Mouse (Mus musculus) CD4-positive helper T cell, adult 2 months (primary cell): ENCODE measurements around the gene Ankub1.

Experiments used
- DNase-seq: peaks from one replicate; pipeline ENCODE4 v3.0.0-alpha.2; 2012; ENCODE audit warnings: low read depth, missing footprints, low spot score

Ankub1 gene

DNA sequence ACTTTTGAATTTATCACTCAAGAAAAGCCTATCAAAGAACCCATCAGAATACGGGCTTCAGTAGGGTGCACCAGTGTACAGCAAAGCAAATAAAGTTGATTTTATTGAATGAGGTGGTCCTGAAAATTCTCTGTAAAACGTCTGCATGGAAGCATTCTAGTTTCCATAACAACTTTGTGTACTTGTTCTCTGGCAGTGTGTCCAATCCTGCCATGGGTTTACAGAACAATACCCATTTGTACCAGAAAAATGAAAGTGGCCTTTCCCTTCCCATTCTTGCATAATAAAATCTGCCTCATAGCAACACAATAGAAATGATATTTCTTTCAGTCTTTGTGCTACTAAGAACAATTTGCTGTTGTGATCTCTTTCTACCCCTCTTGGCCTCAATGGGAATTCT is at the start of gene Ankub1:
Gene Ankub1, minus strand, starts transcription at position 81 of the 400 bp plus-strand sequence.
- DNase-seq = no peak

- DNase-seq = no peak
Observed at GRCm38 (mm10) chr3:57739830-57740229, 47.2 kb upstream of the Ankub1 start.

GRCm38 (mm10) chr3:57736419-57737095 is 44.0 kb upstream of the Ankub1 start:
- peak; percentile 17 for DNase-seq

GRCm38 (mm10) chr3:57735511-57736370 is 43.1 kb upstream of the Ankub1 start, which contains the start of gene Rnf13:
TSS of gene Rnf13 (plus strand) at chr3:57736062.
- DNase-seq = peak; percentile 92

DNA sequence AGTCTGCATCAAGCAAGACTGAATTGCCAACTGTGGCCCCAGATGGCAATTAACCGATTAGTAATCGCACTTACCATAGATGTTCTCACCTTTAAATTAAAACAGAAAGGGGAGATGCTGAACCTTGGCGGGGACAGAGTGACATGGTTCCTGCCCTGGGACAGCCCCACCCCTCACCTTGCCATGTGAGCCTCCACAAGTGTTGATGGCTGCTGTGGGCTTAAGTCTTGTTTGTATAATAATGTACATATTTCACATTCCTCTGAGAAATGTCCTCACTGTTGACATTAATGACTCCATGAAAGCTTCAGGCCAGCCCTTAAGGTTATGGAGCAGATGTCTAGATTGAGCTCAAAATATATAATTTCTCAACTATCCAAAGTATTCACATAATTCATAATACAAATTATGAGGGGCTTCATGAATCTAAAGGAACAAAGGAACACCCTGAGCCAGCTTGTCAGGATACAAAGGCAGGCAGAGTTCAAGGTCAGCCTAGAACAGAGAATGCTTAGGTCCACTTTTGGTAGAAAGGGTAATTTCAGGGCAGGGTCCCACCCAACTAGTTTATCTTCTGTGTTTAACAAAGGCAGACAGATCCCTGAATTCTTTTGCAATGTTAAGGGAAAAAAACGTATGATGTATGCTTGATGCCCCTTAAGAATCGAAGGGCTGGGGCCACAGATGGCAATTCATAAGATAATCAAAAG is 39.8 kb upstream of the Ankub1 start:
- DNase-seq = no peak

DNA sequence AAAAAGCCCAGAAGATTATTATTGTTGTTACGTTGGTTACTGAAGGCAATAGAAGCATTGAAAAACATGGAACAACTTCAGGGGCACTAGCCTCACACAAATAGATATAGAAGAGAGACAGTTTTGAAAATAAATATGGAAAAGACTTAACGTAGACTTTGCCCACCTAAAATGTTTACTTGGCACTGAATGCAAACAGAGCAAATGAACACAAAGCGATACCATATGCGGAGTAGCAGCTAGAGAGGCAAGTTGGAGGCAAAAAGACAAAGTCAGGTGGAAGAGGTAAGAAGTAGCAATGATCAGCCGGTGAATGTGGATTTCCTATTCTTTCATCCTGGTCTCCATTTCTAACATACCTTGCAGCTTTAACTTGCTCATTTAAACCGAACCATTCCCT is 21.6 kb upstream of the Ankub1 start:
- no peak for DNase-seq

- DNase-seq = no peak
Observed at GRCm38 (mm10) chr3:57696779-57697178, 4.2 kb upstream of the Ankub1 start.

DNA sequence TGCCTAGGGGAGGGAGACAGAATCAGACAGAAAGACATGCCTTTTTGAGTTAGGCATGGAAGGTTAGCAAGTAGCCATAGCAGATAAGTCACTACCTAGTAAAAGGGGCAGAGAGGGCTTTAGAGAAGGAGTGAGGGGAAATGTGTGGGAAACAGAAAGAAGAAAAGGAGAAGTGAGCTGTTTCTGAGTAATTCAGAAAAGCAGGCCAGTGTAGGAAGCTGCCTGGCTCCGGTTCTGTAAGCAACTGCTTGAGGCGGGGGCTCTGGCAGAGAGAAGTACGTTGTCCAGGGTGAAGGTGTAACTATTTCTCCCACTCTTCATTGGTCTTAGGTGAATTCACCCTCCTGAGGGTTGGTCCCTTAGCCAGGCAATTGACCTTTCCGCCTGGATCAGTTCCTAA is 3.6 kb upstream of the Ankub1 start:
- DNase-seq = no peak

DNA sequence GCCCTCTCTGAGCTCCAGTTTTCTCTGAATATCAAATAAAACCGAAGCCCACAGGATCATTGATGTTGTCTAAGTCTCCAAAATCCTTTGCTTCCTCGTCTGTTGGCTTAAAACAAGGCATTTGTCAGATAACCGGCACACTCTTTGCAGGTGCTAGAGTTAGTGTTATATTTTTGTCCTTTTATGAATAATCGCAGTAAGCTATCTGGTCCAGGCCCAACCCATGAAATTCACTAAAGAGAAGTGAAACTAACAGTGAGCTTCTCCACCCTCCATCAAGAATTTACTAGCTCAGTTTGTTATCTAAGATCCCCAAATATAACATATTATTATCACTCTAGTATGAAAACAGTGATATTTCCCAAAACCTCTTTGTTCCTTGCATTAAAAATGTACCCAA is 827 bp downstream of the Ankub1 start:
- no peak for DNase-seq

GRCm38 (mm10) chr3:57677786-57678185 is 14.8 kb downstream of the Ankub1 start:
- DNase-seq = no peak

GRCm38 (mm10) chr3:57674075-57674474 is 18.5 kb downstream of the Ankub1 start:
- no peak for DNase-seq

DNA sequence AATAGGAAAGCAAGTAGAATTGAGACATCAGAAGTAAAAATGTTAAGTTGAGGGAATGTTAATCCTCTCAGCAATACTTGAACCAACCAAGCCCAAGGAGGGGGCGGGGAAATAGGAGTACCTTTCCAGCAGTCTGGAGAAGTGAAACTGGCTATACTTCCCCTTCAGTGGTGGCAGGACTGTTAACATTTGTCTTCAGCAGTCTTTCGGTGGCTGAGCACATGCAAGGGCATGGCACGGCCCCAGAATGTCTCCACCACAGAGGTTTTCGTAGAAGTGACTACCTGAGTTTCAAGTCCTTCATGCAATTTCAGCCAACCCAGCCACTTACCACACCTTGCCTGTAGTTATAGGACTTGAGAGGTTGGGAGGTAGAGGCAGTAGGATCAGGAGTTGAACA is 19.0 kb downstream of the Ankub1 start:
- no peak for DNase-seq

- DNase-seq = peak; percentile 63
Observed at GRCm38 (mm10) chr3:57667054-57667723, 25.4 kb downstream of the Ankub1 start.

DNA sequence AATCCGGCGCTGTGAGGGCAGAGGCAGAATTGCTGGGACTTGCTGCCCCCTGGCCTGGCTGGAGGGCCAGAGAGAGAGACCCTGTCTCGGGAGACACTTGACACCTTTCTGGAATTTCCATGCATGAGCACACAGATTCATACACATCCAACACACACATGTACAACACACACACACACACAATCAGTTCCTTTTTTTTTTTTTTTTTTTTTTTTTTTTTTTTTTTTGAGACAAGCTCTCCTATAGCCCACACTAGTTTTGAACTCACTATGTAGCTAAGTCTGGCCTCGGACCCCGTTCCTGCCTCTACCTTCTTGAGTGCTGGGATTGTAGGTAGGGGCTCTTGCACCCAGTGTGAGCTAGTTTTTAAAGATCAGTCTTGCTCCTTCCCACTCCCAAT is 26.7 kb downstream of the Ankub1 start:
- no peak for DNase-seq

GRCm38 (mm10) chr3:57664682-57665081 is 27.9 kb downstream of the Ankub1 start:
- DNase-seq = no peak

- DNase-seq = peak; percentile 49
Observed at GRCm38 (mm10) chr3:57663731-57664130, 28.9 kb downstream of the Ankub1 start.

DNA sequence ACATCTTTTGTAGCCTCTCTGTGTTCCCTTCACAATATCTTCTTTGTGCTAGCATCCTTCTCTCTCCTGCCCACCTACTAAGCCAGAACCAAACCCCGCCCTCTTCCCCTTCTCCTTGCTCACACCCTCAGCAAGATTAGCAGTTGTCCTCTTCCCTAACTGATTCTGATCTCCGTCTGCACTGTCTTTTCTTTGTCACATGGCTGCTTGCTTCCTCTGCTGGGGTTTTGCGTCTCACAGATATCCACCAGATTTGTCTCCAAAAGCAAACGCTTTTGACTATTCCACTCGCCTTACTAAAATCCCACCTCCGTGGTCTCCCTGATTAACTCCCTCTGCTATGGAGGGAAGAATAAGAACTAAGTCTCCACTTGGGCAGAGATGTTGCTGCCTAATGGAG is 34.0 kb downstream of the Ankub1 start:
- no peak for DNase-seq

- DNase-seq = no peak
Observed at GRCm38 (mm10) chr3:57653646-57654045, 39.0 kb downstream of the Ankub1 start.

DNA sequence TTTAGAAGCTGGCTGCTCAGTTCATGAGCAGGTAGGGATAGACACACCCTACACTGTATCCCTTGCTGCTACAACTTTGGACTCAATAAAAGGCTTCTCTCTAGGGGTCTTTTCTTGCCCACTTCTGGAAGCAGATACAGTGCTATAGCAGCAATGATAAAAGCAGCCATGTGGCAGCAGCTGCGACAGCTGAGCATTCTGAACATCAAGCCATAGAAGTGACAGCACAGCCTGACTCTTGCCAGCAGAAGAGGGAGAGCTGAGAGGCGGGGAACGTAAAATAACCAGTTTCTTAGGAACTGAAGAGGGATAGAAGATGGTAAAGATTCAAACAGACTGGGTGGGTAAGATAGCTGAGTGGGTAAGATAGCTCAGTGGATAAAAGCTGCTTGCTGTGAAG is 40.1 kb downstream of the Ankub1 start:
- no peak for DNase-seq

- DNase-seq = no peak
Observed at GRCm38 (mm10) chr3:57651865-57652259, 40.7 kb downstream of the Ankub1 start.

GRCm38 (mm10) chr3:57651231-57651864 is 41.3 kb downstream of the Ankub1 start, which contains the start of gene Commd2:
TSS of gene Commd2 (minus strand) at chr3:57651715.
- DNase-seq = peak; percentile 87
